Mouse (Mus musculus) kidney, postnatal 0 days (tissue): ENCODE measurements around the gene Dst. TPM values are rescaled to one million over a fixed set of nuclear protein-coding genes. Genes with fewer than 3 reads are reported as not detected.

Experiments used
- ATAC-seq: fragments of 200-750 bp; cut with Nextera tagmentation; replicated peaks from 2 replicates; pipeline ENCODE4 v1.8.0; 2017; ENCODE audit warnings: low read depth, moderate number of reproducible peaks, moderate TSS enrichment, moderate library complexity; ENCODE audit not compliant: low FRiP score
- DNase-seq: peaks from one replicate; pipeline ENCODE4 v3.0.0-alpha.2; 2016; ENCODE audit warnings: low spot score
- H3K27ac ChIP-seq: fragments of 300-500 bp; sonication (generic); 2 replicates; pipeline ENCODE4 v1.5.1; 2014; ENCODE audit warnings: mild to moderate bottlenecking
- H3K27me3 ChIP-seq: fragments of 300-500 bp; sonication (generic); 2 replicates; pipeline ENCODE4 v1.6.1; 2014; ENCODE audit warnings: low read length, mixed read lengths; ENCODE audit not compliant: insufficient read depth
- H3K36me3 ChIP-seq: fragments of 300-500 bp; sonication (generic); 2 replicates; pipeline ENCODE4 v1.6.1; 2014; ENCODE audit warnings: low read length, mixed read lengths; ENCODE audit not compliant: insufficient read depth
- H3K4me1 ChIP-seq: fragments of 300-500 bp; sonication (generic); replicated peaks from 2 replicates; pipeline ENCODE4 v1.6.1; 2014; ENCODE audit warnings: antibody characterized with exemption, low read length, mixed read lengths; ENCODE audit not compliant: insufficient read depth
- H3K4me2 ChIP-seq: fragments of 300-500 bp; sonication (generic); 2 replicates; pipeline ENCODE4 v1.6.1; 2014; ENCODE audit warnings: mild to moderate bottlenecking, low read length, moderate library complexity, mixed read lengths
- H3K4me3 ChIP-seq: fragments of 300-500 bp; sonication (generic); replicated peaks from 2 replicates; pipeline ENCODE4 v1.5.1; 2014; ENCODE audit warnings: low read depth, low read length
- H3K9ac ChIP-seq: fragments of 300-500 bp; sonication (generic); 2 replicates; pipeline ENCODE4 v1.6.1; 2014; ENCODE audit warnings: low read depth, low read length
- H3K9me3 ChIP-seq: fragments of 300-500 bp; sonication (generic); replicated peaks from 2 replicates; pipeline ENCODE4 v1.6.1; 2016; ENCODE audit warnings: low read length, inconsistent platforms, mixed read lengths
- CTCF ChIP-seq: IDR thresholded peaks from 2 replicates; pipeline ENCODE4 v1.5.1; 2016; ENCODE audit warnings: antibody characterized with exemption, low read depth, mild to moderate bottlenecking, moderate library complexity
- WGBS: fragments of 180-500 bp; shearing (Covaris S2); extraction: QIAGEN DNeasy Blood & Tissue Kit; methylation state at CpG from one replicate; pipeline ENCODE4 v1.1.7; 2014; 5-methylcytosine and 5-hydroxymethylcytosine counted together
- polyA plus RNA-seq: library from polyadenylated mRNA; unstranded; fragments of >200 nt; fragmentation: Nextera tagmentation; extraction: Ambion mirVana; gene quantifications from 2 replicates; pipeline ENCODE4 v1.2.1, GENCODE M21; 2015

Gene Dst
- polyA plus RNA-seq, 1 experiment from 2014 or later = 22.4 TPM

DNA sequence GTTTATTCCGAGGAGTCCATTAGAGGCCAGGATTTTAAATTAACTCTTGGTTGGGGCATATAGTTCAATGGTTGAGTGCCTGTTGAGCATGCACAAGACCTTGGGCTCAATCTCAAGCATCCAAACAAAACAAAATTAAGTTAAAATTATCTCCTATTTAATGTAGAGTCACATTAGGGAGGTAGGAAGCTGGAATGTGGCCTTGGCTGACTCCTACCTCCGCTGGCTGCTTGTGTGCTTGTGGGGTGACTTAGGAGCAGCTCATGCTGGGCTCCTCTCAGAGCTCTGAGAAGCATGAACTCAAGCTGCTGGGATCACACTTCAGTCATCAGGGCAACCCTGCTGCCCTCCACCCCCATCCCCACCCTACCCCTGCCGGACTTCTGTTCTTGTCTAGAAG is 181.0 kb downstream of the Dst start:
- DNase-seq = no peak
- 57% methylated on average over 3 of the region's 3 CpGs for WGBS
- Histone ChIP-seq H3K36me3 (no peaks in the 10 kb centered on the region), H3K27me3 (no peaks in the 10 kb centered on the region), H3K27ac (peak overlapping the region; percentile 42; the same call in 1 of the 2 replicates), H3K4me2 (no peak overlapping the region), H3K4me3 (no peak overlapping the region), H3K9me3 (no peaks in the 10 kb centered on the region), H3K4me1 (0 out of 2 replicates have a peak, but pooled peaks cover 6% of the 10 kb centered on the region), H3K9ac (no peak overlapping the region)
- TF ChIP-seq CTCF = no peak
- no peak for ATAC-seq

DNA sequence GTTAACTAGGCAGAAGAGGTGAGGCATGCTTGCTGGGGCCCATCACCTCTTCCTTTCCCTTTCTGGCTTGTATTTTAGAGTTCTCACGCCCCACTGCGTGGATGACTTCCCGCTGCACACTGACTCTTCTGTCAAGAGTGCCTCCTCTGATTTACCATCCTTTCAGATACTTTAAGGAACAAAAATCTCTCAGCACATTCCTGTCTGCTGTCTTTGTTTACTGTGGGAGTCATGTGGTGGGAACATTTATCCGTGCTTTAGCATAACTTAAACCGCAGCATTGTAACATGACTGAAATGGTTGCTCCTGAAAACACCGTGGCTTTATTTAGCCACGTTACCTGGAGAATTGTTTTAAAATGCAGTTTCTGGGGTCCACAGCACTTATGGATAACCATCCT is 182.7 kb downstream of the Dst start:
- Histone ChIP-seq H3K36me3 (no peaks in the 10 kb centered on the region), H3K4me2 (no peak overlapping the region), H3K4me3 (no peak overlapping the region), H3K9ac (no peak overlapping the region), H3K27ac (peak overlapping the region; percentile 60; the same call in 1 of the 2 replicates), H3K27me3 (no peaks in the 10 kb centered on the region), H3K9me3 (no peaks in the 10 kb centered on the region), H3K4me1 (0 out of 2 replicates have a peak, but pooled peaks cover 9% of the 10 kb centered on the region)
- TF ChIP-seq CTCF = no peak
- DNase-seq = peak; percentile 79
- ATAC-seq = no peak
- WGBS = 29% methylated on average over 7 of the region's 7 CpGs

GRCm38 (mm10) chr1:34093652-34094051 is 185.6 kb downstream of the Dst start:
- TF ChIP-seq CTCF = peak; percentile 38
- Histone ChIP-seq H3K4me1 (0 out of 2 replicates have a peak, but pooled peaks cover 9% of the 10 kb centered on the region), H3K27ac (no peak overlapping the region), H3K4me2 (no peak overlapping the region), H3K36me3 (no peaks in the 10 kb centered on the region), H3K9me3 (no peaks in the 10 kb centered on the region), H3K27me3 (no peaks in the 10 kb centered on the region), H3K4me3 (no peak overlapping the region), H3K9ac (no peak overlapping the region)
- DNase-seq = no peak
- 91% methylated on average over 7 of the region's 7 CpGs for WGBS
- ATAC-seq = no peak

DNA sequence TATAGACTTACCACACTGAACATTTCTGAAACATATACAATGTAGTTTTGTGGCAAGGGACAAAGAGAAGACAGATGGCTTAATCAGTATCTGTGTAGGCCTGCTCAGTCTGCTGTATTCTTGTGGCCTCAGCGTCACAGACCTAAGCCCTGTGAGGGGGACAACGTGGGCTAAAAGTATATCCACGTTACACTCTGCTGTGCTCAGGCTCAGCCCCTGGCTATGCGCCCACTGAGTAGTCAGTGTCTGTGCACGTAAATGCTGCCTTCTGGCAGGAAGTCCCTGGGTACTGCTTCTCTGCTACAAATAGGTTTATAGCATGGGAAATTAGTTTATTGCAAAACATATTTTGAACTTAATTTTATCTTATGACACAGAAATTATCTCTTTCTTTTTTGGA is 186.3 kb downstream of the Dst start:
- Histone ChIP-seq H3K9me3 (no peaks in the 10 kb centered on the region), H3K36me3 (no peaks in the 10 kb centered on the region), H3K4me3 (no peak overlapping the region), H3K4me2 (no peak overlapping the region), H3K27me3 (no peaks in the 10 kb centered on the region), H3K4me1 (0 out of 2 replicates have a peak, but pooled peaks cover 9% of the 10 kb centered on the region), H3K9ac (no peak overlapping the region), H3K27ac (no peak overlapping the region)
- DNase-seq = no peak
- TF ChIP-seq CTCF = no peak
- ATAC-seq = no peak
- 59% methylated on average over 5 of the region's 5 CpGs for WGBS

DNA sequence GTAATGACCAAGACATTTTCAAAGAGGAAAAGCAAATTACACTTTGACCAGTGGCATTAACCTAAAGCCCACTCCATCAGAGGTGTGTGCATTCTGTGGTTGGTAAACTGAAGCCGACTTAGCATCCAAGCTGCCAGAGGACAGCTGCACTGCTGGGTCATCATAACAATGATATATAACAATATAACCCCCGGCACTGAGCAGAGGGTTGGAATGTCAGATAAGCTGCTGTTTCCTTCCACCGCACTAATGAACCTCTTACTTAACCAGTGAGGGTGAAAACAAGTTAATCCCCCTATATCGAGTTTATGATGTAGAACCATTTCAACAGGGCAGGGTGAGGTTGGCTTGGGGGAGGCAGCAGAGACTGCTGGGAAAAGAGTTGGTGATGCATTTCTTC is 187.1 kb downstream of the Dst start:
- no peaks in the 10 kb centered on the region for H3K36me3 ChIP-seq
- H3K4me2 ChIP-seq = no peak overlapping the region
- TF ChIP-seq CTCF = no peak
- no peak overlapping the region for H3K4me3 ChIP-seq
- no peak overlapping the region for H3K9ac ChIP-seq
- no peaks in the 10 kb centered on the region for H3K9me3 ChIP-seq
- ATAC-seq (peak; percentile 43; the same call in 1 of the 2 replicates), DNase-seq (peak; percentile 58)
- H3K27ac ChIP-seq = no peak overlapping the region
- H3K4me1 ChIP-seq = 0 out of 2 replicates have a peak, but pooled peaks cover 9% of the 10 kb centered on the region
- 5% methylated on average over 4 of the region's 4 CpGs for WGBS
- H3K27me3 ChIP-seq = no peaks in the 10 kb centered on the region

GRCm38 (mm10) chr1:34096923-34097322 is 188.9 kb downstream of the Dst start:
- no peak for DNase-seq
- no peak overlapping the region for H3K27ac ChIP-seq
- no peaks in the 10 kb centered on the region for H3K9me3 ChIP-seq
- H3K4me3 ChIP-seq = no peak overlapping the region
- H3K27me3 ChIP-seq = no peaks in the 10 kb centered on the region
- WGBS = 53% methylated on average over 3 of the region's 3 CpGs
- no peak overlapping the region for H3K4me2 ChIP-seq
- H3K4me1 ChIP-seq = 0 out of 2 replicates have a peak, but pooled peaks cover 7% of the 10 kb centered on the region
- H3K36me3 ChIP-seq = no peaks in the 10 kb centered on the region
- no peak overlapping the region for H3K9ac ChIP-seq
- ATAC-seq = no peak
- no peak for TF ChIP-seq CTCF

GRCm38 (mm10) chr1:34097640-34098039 is 189.6 kb downstream of the Dst start:
- Histone ChIP-seq H3K27me3 (no peaks in the 10 kb centered on the region), H3K4me1 (0 out of 2 replicates have a peak, but pooled peaks cover 7% of the 10 kb centered on the region), H3K27ac (no peak overlapping the region), H3K4me2 (no peak overlapping the region), H3K4me3 (no peak overlapping the region), H3K9ac (no peak overlapping the region), H3K36me3 (no peaks in the 10 kb centered on the region), H3K9me3 (no peaks in the 10 kb centered on the region)
- TF ChIP-seq CTCF = peak; percentile 56
- ATAC-seq = no peak
- no peak for DNase-seq
- 67% methylated on average over 4 of the region's 4 CpGs for WGBS
